Mouse (Mus musculus): ENCODE results near the gene Cox8a.

DNA sequence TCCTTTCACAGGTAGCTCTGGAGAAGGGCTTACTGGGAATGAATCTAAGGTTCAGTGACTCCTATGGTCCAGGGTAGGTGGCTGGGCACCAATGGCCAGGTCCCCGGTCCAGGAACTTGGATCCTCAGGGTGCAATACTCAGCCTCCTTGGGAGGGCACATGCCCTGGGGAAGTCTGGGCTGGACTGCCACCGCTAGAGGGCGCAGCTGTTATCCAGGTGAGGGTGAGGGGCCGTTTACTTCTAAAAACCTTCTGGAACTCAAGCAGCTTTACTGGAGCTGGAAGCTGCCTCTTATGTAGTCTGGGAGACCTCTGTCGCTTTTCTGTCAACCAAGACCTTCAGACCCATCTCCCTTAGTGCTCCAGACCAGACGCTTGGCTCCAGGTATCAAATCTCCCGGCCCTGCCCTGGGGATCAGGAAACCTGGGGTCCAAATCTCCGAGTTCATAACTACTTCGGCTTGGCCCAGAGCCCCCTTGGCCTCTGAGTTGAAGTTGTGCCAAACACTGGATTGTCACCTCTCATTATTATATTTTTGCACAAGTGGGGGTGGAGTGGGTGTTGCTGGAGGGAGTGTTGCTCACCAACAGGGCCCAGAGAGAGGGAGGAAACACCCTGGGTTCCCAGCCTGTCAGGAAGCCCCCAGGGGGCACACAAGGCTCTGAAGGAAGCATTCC is 46.8 kb upstream of the Cox8a start:
- TF ChIP-seq MAFK (IDR thresholded peaks at IDR 0.05; ENCODE audit: borderline replicate concordance, low read depth, low read length): no peak
- no peak for TF ChIP-seq POLR2A (IDR thresholded peaks at IDR 0.05; ENCODE audit: control insufficient read depth in 1 of 2, insufficient read depth in 1 of 2, low read depth in 1 of 2, low read length in 2 of 2, poor library complexity in 1 of 2)
- peak; percentile 88 to 99 (median 96) for TF ChIP-seq CTCF (IDR thresholded peaks at IDR 0.05 in 2 of 3, conservative IDR thresholded peaks at IDR 0.05 in 1 of 3; ENCODE audit: control insufficient read depth in 1 of 3, insufficient read depth in 1 of 3, low read depth in 2 of 3, low read length in 3 of 3, poor library complexity in 1 of 3, severe bottlenecking in 1 of 3)
- TF ChIP-seq USF1 (IDR thresholded peaks at IDR 0.05; ENCODE audit: low read depth, low read length): peak; percentile 27; the same call in 1 of the 2 replicates
- TF ChIP-seq MAX (IDR thresholded peaks at IDR 0.05; ENCODE audit: low read length): peak; percentile 68; the same call in 1 of the 2 replicates
- no peak for TF ChIP-seq GATA1 (IDR thresholded peaks at IDR 0.05; ENCODE audit: low read depth, low read length)
- no peak for TF ChIP-seq POLR2AphosphoS5 (IDR thresholded peaks at IDR 0.05; ENCODE audit: borderline replicate concordance, low read depth, low read length)
- TF ChIP-seq ZMIZ1 (IDR thresholded peaks at IDR 0.05; ENCODE audit: low read depth, low read length): no peak

All from MEL (cell line).